Mouse (Mus musculus): ENCODE data around the gene Prickle2.

Gene Prickle2

GRCm38 (mm10) chr6:92584026-92584425 is 121.9 kb downstream of the Prickle2 start:
- peak; percentile 16 for DNase-seq

- no peak for DNase-seq
Measured at GRCm38 (mm10) chr6:92575227-92575626, 130.7 kb downstream of the Prickle2 start.

DNA sequence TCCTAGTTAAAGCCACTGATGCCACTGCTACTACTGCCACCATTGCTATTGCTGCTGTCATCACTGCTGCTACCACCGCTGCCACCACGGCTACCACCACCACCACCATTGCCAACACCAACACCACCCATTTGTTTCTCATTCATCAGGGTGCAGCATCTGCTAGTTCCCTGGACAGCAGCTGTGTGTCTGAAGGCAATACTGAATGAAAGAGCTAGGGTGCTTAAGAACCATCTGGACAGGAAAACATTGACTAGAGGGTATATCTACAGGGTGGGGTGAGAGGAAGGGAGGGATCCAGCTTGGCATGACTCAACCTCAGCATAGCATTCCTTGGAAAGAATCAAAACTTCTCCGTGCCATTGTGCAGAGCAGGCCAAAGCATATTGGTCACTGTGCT is 133.8 kb downstream of the Prickle2 start:
- peak; percentile 36 for DNase-seq

DNA sequence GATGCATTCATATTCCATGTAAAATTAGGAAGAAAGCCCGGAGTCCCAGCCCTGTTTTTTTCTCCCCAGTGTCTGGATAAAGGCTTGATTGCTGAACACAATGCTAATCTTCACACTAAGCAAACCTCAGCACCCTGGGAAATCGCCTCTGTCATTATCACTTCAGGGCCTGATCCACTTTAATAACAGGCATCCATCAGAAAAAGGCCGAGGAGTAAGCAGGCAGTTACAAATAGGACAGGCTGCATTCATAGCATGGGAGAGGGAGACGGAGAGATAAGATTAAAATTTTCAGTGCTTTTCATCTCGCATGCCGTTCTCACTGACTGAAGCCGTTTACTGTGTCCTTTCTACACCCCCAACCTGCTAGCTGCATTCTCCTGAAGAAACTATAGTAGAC is 135.9 kb downstream of the Prickle2 start:
- DNase-seq = no peak

DNA sequence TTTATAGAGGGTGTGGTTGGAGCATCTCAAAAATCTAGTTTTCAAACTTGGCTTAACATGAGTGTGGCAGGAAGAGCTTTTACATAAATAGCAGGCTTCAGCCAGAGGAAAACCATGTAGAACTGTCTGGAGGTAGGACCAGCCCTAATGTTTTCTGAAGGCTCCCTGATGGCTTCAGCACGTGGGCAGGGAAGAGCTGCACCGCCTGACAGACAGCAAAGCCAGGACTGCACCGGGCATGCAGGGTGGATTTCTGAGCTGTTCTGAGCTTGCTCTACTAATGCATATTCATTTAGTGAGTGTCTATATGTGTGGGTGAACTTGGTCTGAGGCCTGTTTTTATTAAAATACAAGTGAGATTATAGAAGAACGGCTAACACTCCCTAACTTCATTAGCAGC is 136.7 kb downstream of the Prickle2 start:
- peak; percentile 35 for DNase-seq

GRCm38 (mm10) chr6:92559261-92559660 is 146.7 kb downstream of the Prickle2 start:
- DNase-seq = no peak

DNA sequence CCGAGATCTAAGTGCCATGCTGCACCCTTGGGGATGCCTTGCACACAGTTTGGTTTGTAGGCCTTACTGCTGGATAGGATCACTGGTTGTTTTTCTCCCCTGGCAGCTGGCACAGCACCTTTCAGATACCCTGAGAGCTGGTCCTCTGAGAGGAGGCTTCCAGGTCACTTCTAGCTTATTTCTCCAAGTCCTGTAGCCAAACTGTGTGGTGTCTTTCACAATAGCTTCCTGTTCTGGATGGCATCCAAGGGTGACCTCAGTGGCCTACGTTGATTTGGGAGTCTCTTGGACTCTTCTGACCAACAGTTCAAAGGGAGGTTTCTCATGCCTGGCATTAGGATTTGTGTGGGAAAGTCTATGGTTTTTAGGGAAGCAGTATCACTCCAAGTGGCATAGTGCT is 150.3 kb downstream of the Prickle2 start:
- DNase-seq = no peak

- DNase-seq = no peak
Measured at GRCm38 (mm10) chr6:92553086-92553485, 152.9 kb downstream of the Prickle2 start.

- DNase-seq = peak; percentile 80
Measured at GRCm38 (mm10) chr6:92549246-92549645, 156.7 kb downstream of the Prickle2 start.

GRCm38 (mm10) chr6:92545204-92545603 is 160.8 kb downstream of the Prickle2 start:
- no peak for DNase-seq

- DNase-seq = no peak
Measured at GRCm38 (mm10) chr6:92543825-92544224, 162.1 kb downstream of the Prickle2 start.

- DNase-seq = no peak
Measured at GRCm38 (mm10) chr6:92542402-92543101, 163.4 kb downstream of the Prickle2 start.

DNA sequence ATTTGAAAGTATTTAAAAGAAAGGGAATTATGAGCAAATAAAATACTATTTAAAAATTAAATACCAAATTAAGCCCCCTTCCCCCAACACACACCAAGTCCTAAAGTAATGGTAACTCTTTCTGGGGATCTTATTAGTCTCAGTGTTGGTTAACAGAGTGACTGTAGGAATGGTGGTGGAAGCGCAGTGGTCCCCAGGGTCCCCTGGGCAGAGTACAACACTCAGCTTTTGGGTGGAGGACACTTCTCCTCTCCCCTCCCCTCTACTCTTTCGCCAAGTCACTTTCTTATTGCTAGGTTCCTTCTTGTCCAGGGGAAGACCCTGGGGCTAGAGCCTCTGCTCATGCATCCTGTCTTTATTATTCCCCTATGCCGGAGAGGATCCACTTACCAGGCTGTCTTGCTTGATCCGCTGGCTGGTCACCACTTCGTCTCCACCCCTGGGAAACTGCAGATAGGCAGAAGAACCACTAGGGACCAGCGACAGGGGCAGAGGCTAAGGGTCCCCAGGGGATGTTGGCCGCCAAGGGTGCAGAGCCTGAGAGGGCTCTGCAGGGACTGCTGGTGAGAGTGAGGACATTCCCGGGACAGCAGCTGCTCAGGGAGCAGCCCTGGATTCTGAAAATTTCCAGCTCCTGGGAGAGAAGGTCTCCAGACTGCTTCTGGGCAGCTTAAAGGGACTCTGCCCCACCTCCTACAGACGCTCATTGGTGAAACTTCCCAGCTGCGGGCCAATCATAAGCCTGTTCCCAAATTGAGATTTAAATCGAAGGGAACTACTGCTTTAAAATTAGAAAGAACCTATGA is 171.5 kb downstream of the Prickle2 start:
- peak; percentile 75 for DNase-seq

DNA sequence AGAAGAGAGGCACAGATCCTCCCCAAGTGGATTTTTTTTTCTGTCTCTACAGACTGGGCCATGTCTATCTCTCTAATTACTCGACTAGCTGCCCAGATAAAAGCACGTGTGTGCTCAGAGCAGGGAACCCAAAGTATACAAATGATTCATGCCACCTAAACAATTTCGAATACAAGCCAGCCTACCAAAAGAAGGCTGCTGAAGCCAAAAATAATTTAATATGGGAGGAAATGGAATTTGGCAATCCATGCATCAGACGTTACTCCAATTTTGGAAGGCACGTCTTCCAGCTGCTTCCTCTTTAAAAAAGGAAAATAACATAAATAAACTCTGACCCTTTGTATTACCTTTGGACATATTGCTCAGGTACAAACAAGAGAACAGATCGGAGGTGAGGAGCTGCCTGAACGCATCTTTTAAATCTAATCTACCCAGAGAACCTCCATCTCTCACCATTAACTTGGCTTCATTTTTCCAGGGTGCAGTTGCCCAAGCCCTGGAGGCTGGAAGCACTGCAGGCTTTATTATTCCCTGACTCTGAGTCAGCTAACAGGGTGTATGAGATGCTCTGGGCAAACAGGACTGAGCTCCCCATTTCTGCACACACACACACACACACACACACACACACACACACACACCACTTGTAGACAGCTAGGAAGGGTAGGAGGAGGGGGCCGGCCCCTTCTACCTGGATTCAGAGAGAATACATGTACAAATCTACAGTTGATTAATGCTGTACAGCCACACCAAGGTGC is 172.5 kb downstream of the Prickle2 start:
- DNase-seq = no peak

GRCm38 (mm10) chr6:92532896-92533295 is 173.1 kb downstream of the Prickle2 start:
- no peak for DNase-seq

- DNase-seq = no peak
Measured at GRCm38 (mm10) chr6:92532331-92532730, 173.6 kb downstream of the Prickle2 start.

DNA sequence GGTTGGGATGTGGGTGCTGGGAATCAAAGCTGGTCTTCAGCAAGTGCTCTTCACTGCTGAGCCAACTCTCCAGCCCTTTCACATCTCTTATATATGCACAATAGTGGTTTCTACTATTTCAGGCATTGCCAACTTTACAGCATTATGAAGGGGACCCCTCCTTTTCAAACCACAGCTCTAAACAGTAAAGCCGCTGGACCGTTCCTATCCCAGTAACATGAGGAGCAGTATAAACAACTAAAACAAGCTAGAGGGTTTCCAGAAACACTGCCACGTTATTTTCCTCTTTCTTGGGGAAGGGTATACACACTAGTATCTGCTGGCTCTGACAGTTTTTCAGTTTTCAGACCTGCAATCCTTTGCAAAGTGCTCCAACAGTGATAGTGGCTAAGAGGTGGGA is 179.7 kb downstream of the Prickle2 start:
- no peak for DNase-seq

GRCm38 (mm10) chr6:92525646-92526045 is 180.3 kb downstream of the Prickle2 start:
- no peak for DNase-seq

- DNase-seq = peak; percentile 88
Measured at GRCm38 (mm10) chr6:92521526-92522075, 184.4 kb downstream of the Prickle2 start.

DNA sequence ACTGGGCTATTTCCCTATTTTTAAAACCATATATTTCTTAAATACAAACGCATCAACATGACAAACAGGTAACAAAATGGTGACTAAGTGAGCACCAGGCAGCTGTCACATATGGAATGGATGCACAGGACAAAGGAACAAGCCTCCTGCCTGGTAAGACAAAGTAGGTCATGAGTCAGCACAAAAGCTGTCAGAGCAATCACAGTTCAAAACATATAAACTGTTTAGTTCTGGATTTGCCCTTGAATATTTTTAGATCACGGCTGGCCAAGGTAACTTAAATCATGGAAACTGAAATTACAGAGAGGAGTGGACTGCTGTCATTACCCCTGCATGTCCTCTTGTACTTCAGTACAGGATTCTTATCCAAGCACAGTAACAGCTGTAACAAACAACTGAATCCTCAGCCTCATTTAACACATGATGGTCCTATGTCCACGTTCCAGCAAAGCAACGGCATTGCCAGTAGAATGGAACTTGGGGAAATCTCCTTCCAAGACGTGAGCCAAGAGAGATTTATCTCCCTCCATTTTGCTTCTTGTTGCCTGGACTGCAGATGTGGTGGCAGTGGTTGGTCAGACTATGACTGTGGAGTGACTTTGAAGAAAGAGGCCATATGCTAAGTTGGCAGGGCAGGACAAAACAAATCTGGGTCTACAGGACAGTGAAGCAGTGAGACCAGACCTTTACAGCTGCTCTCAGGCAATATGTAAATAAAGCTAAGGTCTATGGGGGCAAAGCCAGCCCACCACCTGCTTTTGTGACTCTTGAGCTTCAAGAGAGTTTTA is 185.7 kb downstream of the Prickle2 start:
- no peak for DNase-seq

- no peak for DNase-seq
Measured at GRCm38 (mm10) chr6:92518438-92518968, 187.5 kb downstream of the Prickle2 start.

DNA sequence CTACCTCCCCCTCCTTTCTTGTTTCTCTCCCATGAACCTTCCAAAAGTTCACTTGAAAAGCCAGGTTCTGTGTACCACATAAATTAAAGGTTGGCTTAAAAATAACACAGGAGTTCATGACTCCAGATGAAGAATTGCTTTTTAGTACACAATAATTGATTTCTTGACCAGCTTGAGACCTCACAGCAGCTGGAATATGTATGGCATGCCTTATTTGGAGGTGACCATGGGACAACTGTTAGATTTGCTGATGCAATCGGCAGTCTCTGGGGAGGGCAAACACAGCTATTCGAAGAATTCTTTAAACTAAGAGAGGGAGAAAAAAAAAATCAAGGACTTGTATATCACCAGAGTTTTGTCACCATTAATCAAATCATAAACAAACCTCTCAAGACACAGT is 189.0 kb downstream of the Prickle2 start:
- DNase-seq = no peak
